Mouse (Mus musculus): Measurements from ENCODE around the gene Ptpn12. TPM values are rescaled to one million over a fixed set of nuclear protein-coding genes. Genes with fewer than 3 reads are reported as not detected.

Gene Ptpn12
- polyA plus RNA-seq, 1 experiment from 2014 or later: 16.3 TPM

DNA sequence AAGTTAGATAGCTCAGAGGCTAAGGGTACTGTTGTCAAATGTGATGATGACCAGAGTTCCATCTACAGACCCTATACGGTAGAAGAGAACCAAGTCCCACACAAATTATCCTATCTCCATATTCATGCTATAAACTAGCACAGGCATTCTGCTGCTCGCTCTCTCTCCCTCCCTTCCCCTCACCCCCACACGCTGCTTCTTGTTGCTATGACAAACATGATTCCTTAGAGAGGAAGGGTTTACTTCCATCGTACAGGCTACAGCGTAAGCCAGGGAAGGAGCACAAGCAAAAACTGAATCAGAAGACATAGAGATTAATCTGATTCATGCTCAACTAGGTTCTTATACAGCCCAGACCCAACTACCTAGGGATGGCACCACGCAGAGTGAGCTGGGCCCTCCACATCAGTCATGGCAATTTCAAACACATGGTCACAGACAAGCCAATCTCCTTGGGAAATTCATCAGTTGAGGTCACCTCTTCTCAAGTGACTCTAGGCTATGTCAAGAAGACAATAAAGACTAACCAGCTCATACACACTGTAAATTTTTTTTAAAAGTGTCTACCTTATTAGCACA is 21.2 kb downstream of the Ptpn12 start:
- Histone ChIP-seq H3K4me2 (ENCODE audit: low read depth, low read length) (no peak overlapping the region), H3K36me3 (ENCODE audit: control insufficient read depth, insufficient read depth) (no peaks in the 10 kb centered on the region)
- 57% methylated on average over 6 of the region's 6 CpGs for WGBS

DNA sequence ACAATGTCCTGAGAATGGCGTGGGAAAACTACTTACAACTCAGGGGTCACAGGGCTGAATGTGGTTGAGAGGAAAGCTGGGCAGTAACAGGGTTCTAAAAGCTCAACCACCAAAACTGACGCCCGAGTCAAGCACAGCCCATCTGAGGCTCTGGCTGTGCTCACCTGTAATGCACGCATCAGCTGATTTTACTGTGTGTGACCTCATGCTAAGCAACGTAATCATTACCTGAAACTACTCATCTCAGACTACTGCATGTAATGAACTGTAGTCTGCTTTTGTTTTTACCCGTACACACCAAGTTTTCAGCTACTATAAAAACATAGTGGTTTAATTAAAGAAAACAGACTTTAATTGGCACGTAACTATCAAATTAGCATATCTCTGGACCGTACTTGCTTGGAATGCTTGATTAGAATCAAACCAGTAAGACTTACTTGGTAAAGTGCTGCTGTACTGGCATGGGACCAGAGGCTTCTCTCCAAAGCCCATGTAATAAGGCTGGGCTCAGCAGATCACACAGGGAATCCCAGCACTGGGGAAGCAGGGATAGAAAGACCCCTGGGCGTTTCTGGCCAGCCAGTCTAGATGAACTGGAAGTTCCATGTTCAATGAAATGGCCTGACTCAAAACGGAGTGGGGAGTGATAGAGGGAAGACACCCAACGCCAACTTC is 22.2 kb downstream of the Ptpn12 start:
- H3K27me3 ChIP-seq (ENCODE audit: control insufficient read depth, insufficient read depth, low read length): no peaks in the 10 kb centered on the region
- H3K27ac ChIP-seq (ENCODE audit: low read length): no peak overlapping the region
- no peaks in the 10 kb centered on the region for H3K9me3 ChIP-seq (replicated peaks; ENCODE audit: control insufficient read depth, low read length)
- H3K4me1 ChIP-seq (ENCODE audit: control insufficient read depth, insufficient read depth, low read length): peaks cover 17% of the 10 kb centered on the region
- H3K36me3 ChIP-seq (ENCODE audit: control insufficient read depth, insufficient read depth): 0 out of 2 replicates have a peak, but pooled peaks cover 2% of the 10 kb centered on the region
- WGBS: 71% methylated on average over 11 of the region's 11 CpGs
- ATAC-seq (replicated peaks; ENCODE audit: extremely low read depth, insufficient read depth, low FRiP score): no peak
- no peak overlapping the region for H3K9ac ChIP-seq (ENCODE audit: low read length)
- H3K4me3 ChIP-seq (ENCODE audit: low read length): no peak overlapping the region
- no peak overlapping the region for H3K4me2 ChIP-seq (ENCODE audit: low read depth, low read length)

More for the DNA sequence above, 21.2 kb downstream of the Ptpn12 start:
- Histone ChIP-seq H3K4me1 (ENCODE audit: control insufficient read depth, insufficient read depth, low read length) (peaks cover 17% of the 10 kb centered on the region), H3K9ac (ENCODE audit: low read length) (no peak overlapping the region), H3K27me3 (ENCODE audit: control insufficient read depth, insufficient read depth, low read length) (no peaks in the 10 kb centered on the region), H3K4me3 (ENCODE audit: low read length) (no peak overlapping the region), H3K27ac (ENCODE audit: low read length) (no peak overlapping the region), H3K9me3 (replicated peaks; ENCODE audit: control insufficient read depth, low read length) (no peaks in the 10 kb centered on the region)
- ATAC-seq (replicated peaks; ENCODE audit: extremely low read depth, insufficient read depth, low FRiP score): no peak

DNA sequence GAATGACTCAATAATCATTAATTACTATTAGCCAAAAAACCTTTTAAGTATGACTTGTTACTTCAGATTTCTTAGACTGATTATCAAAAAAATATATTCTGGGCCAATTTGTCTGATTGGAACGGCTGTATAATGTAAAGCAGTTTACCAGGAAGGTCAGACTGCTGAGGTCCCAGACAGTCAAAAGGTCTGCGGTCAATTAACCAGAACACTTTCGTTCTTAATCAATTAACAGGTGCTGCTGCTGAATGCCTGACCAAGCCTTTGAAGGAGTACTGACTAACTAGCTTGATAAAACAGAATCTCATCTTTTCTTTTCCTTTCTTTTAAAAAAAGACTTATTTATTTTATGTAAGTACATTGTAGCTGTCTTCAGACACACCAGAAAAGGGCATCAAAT is 23.1 kb downstream of the Ptpn12 start:
- no peak for ATAC-seq (replicated peaks; ENCODE audit: extremely low read depth, insufficient read depth, low FRiP score)
- 84% methylated on average over 3 of the region's 3 CpGs for WGBS

DNA sequence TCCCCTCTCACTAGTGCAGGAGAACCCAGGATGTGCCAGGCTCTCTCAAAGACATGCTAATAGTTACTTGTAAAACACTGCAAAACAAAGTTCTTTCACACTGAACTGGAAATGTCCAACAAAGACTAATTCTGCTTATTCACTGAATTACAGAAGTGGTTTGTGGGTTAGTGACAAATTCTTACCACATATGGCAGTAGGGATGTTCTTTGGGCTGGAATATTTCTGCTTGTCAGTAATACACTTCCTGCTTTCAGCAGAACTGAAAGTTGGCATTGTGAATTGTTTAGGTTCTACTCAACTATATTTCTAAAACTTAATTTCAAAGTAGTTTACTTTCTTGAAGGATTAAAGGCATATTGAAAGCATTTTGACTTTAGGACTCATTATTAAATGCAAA is 25.5 kb downstream of the Ptpn12 start:
- H3K4me3 ChIP-seq (ENCODE audit: low read length): no peak overlapping the region
- no peak overlapping the region for H3K27ac ChIP-seq (ENCODE audit: low read length)
- peaks cover 15% of the 10 kb centered on the region for H3K4me1 ChIP-seq (ENCODE audit: control insufficient read depth, insufficient read depth, low read length)
- no peak for ATAC-seq (replicated peaks; ENCODE audit: extremely low read depth, insufficient read depth, low FRiP score)
- no peak overlapping the region for H3K4me2 ChIP-seq (ENCODE audit: low read depth, low read length)
- H3K9ac ChIP-seq (ENCODE audit: low read length): no peak overlapping the region
- H3K27me3 ChIP-seq (ENCODE audit: control insufficient read depth, insufficient read depth, low read length): no peaks in the 10 kb centered on the region
- no peaks in the 10 kb centered on the region for H3K9me3 ChIP-seq (replicated peaks; ENCODE audit: control insufficient read depth, low read length)
- peaks cover 6% of the 10 kb centered on the region for H3K36me3 ChIP-seq (ENCODE audit: control insufficient read depth, insufficient read depth)

More for the DNA sequence above, 23.1 kb downstream of the Ptpn12 start:
- H3K9ac ChIP-seq (ENCODE audit: low read length): no peak overlapping the region
- peaks cover 6% of the 10 kb centered on the region for H3K36me3 ChIP-seq (ENCODE audit: control insufficient read depth, insufficient read depth)
- H3K27ac ChIP-seq (ENCODE audit: low read length): no peak overlapping the region
- no peaks in the 10 kb centered on the region for H3K27me3 ChIP-seq (ENCODE audit: control insufficient read depth, insufficient read depth, low read length)
- no peaks in the 10 kb centered on the region for H3K9me3 ChIP-seq (replicated peaks; ENCODE audit: control insufficient read depth, low read length)
- no peak overlapping the region for H3K4me2 ChIP-seq (ENCODE audit: low read depth, low read length)
- peaks cover 17% of the 10 kb centered on the region for H3K4me1 ChIP-seq (ENCODE audit: control insufficient read depth, insufficient read depth, low read length)
- no peak overlapping the region for H3K4me3 ChIP-seq (ENCODE audit: low read length)

DNA sequence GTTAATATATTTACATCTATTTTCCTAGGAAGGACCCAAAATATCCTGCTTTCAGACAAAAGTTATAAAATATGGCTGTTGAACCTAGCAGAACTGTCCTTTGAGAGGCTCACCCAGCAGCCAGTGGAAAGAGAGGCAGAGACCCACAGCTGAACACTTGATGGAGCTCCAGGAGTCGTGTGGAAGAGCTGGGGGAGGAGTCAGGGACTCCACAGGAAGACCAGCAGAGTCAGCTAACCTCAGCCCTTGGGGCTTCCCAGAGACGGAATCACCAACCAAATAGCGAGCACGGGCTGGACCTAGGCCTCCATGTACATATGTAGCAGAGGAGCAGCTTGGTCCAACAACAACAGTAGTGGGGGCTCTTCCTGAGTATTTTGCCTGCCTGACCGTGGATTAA is 38.6 kb downstream of the Ptpn12 start:
- peak; percentile 76 for ATAC-seq (replicated peaks; ENCODE audit: extremely low read depth, insufficient read depth, low FRiP score)
- H3K27me3 ChIP-seq (ENCODE audit: control insufficient read depth, insufficient read depth, low read length): no peaks in the 10 kb centered on the region
- H3K9ac ChIP-seq (ENCODE audit: low read length): no peak overlapping the region
- H3K4me2 ChIP-seq (ENCODE audit: low read depth, low read length): no peak overlapping the region
- 38% methylated on average over 5 of the region's 5 CpGs for WGBS
- H3K4me1 ChIP-seq (ENCODE audit: control insufficient read depth, insufficient read depth, low read length): no peaks in the 10 kb centered on the region
- peaks cover 24% of the 10 kb centered on the region for H3K36me3 ChIP-seq (ENCODE audit: control insufficient read depth, insufficient read depth)
- no peak overlapping the region for H3K27ac ChIP-seq (ENCODE audit: low read length)
- H3K4me3 ChIP-seq (ENCODE audit: low read length): no peak overlapping the region
- H3K9me3 ChIP-seq (replicated peaks; ENCODE audit: control insufficient read depth, low read length): no peaks in the 10 kb centered on the region

DNA sequence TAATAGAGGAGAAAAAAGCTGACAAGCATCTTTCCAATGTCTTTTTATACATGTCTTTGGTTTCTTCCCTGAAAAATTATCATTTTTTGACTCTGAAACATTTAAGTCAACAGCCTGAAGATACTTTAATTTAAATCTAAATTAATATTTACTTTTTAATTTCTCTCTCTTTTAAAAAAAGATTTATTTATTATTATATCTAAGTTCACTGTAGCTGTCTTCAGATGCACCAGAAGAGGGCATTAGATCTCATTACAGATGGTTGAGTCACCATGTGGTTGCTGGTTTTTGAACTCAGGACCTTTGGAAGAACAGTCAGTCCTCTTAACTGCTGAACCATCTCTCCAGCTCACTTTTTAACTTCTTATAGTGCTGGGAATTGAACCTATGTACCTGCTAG is 44.8 kb downstream of the Ptpn12 start:
- H3K9me3 ChIP-seq (replicated peaks; ENCODE audit: control insufficient read depth, low read length): no peaks in the 10 kb centered on the region
- no peak for ATAC-seq (replicated peaks; ENCODE audit: extremely low read depth, insufficient read depth, low FRiP score)
- no peak overlapping the region for H3K4me2 ChIP-seq (ENCODE audit: low read depth, low read length)
- no peak overlapping the region for H3K9ac ChIP-seq (ENCODE audit: low read length)
- H3K4me1 ChIP-seq (ENCODE audit: control insufficient read depth, insufficient read depth, low read length): no peaks in the 10 kb centered on the region
- peaks cover 26% of the 10 kb centered on the region for H3K36me3 ChIP-seq (ENCODE audit: control insufficient read depth, insufficient read depth)
- no peaks in the 10 kb centered on the region for H3K27me3 ChIP-seq (ENCODE audit: control insufficient read depth, insufficient read depth, low read length)
- H3K27ac ChIP-seq (ENCODE audit: low read length): no peak overlapping the region
- no peak overlapping the region for H3K4me3 ChIP-seq (ENCODE audit: low read length)

DNA sequence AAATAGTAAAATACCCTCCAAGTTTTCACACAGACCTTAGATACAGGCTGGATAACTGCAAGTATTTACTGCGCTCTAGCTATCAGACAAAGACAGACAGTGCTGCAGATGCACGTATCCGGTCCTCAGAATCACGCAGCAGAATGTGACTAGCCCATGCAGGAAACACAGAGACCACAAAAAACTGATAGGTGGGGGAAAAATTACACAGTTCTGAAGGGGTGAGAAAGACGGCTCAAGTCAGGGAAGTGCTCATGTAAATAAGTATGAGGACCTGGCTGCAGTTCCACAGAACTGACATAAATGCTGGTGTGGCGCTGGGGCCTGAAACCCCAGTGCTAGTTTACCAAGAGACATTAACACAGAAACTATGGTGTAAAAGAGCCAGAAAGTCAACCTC is 53.0 kb downstream of the Ptpn12 start:
- H3K4me1 ChIP-seq (ENCODE audit: control insufficient read depth, insufficient read depth, low read length): no peaks in the 10 kb centered on the region
- no peak overlapping the region for H3K27ac ChIP-seq (ENCODE audit: low read length)
- no peak; the same call in 1 of the 2 replicates for ATAC-seq (replicated peaks; ENCODE audit: extremely low read depth, insufficient read depth, low FRiP score)
- no peak overlapping the region for H3K4me3 ChIP-seq (ENCODE audit: low read length)
- H3K27me3 ChIP-seq (ENCODE audit: control insufficient read depth, insufficient read depth, low read length): no peaks in the 10 kb centered on the region
- peaks cover 56% of the 10 kb centered on the region for H3K36me3 ChIP-seq (ENCODE audit: control insufficient read depth, insufficient read depth)
- H3K9ac ChIP-seq (ENCODE audit: low read length): no peak overlapping the region
- no peak overlapping the region for H3K4me2 ChIP-seq (ENCODE audit: low read depth, low read length)
- WGBS: 88% methylated on average over 6 of the region's 6 CpGs
- H3K9me3 ChIP-seq (replicated peaks; ENCODE audit: control insufficient read depth, low read length): peaks cover 5% of the 10 kb centered on the region

DNA sequence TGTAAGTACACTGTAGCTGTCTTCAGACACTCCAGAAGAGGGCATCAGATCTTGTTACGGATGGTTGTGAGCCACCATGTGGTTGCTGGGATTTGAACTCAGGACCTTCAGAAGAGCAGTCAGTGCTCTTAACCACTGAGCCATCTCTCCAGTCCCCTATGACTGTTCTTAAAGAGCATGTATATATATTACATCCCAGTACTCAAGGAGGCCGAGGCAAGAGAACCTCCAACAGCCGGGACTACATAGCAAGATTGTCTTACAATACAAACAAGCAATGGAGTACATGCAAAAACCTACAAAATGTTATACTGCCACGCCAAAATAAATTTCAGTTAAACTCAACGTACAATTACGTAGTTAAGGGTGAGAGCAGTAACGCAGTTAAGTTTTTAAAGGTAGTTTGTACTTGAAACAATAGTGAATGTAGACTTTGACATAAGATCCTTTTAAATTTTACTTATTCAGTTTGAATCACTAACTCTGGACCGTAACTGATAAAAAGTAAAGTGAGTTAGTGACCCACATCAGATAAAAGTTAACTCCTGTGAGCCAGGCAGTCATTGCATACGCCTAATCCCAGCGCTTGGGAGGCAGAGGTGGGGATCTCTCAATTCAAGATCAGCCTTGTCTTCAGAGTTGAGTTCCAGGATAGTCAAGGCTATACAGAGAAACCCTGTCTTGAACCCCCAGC is 53.9 kb downstream of the Ptpn12 start:
- 94% methylated on average over 9 of the region's 10 CpGs for WGBS
- Histone ChIP-seq H3K4me2 (ENCODE audit: low read depth, low read length) (no peak overlapping the region), H3K4me1 (ENCODE audit: control insufficient read depth, insufficient read depth, low read length) (no peaks in the 10 kb centered on the region), H3K4me3 (ENCODE audit: low read length) (no peak overlapping the region), H3K27me3 (ENCODE audit: control insufficient read depth, insufficient read depth, low read length) (no peaks in the 10 kb centered on the region), H3K9me3 (replicated peaks; ENCODE audit: control insufficient read depth, low read length) (peaks cover 5% of the 10 kb centered on the region), H3K36me3 (ENCODE audit: control insufficient read depth, insufficient read depth) (peaks cover 64% of the 10 kb centered on the region), H3K9ac (ENCODE audit: low read length) (no peak overlapping the region), H3K27ac (ENCODE audit: low read length) (no peak overlapping the region)
- no peak for ATAC-seq (replicated peaks; ENCODE audit: extremely low read depth, insufficient read depth, low FRiP score)

DNA sequence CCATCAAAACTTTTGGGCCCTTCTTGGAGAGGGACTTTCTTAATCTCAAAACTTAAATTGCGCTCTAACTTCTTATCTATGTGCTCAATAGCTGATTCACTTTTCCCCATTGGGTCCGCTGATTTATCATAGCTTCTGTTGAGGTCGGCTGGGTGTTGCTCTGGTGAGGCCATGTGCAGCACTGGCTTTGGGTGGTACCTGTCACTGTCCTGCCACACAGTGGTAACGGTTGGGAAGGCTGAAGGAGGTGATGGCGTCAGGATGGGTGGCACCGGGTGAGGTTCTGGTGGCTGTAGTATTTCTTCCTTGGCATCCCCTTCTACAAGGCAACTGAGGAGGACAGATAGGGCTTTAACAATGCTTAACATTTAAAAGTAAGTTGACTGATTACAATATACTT is 57.3 kb downstream of the Ptpn12 start:
- Histone ChIP-seq H3K9me3 (replicated peaks; ENCODE audit: control insufficient read depth, low read length) (peaks cover 7% of the 10 kb centered on the region), H3K36me3 (ENCODE audit: control insufficient read depth, insufficient read depth) (peaks cover 72% of the 10 kb centered on the region), H3K27ac (ENCODE audit: low read length) (no peak overlapping the region), H3K27me3 (ENCODE audit: control insufficient read depth, insufficient read depth, low read length) (no peaks in the 10 kb centered on the region), H3K4me2 (ENCODE audit: low read depth, low read length) (no peak overlapping the region), H3K9ac (ENCODE audit: low read length) (no peak overlapping the region), H3K4me1 (ENCODE audit: control insufficient read depth, insufficient read depth, low read length) (no peaks in the 10 kb centered on the region), H3K4me3 (ENCODE audit: low read length) (no peak overlapping the region)
- no peak for ATAC-seq (replicated peaks; ENCODE audit: extremely low read depth, insufficient read depth, low FRiP score)
- 88% methylated on average over 6 of the region's 6 CpGs for WGBS
